Mouse (Mus musculus) adrenal gland, postnatal 14 days (tissue): ENCODE data around the gene Leng8. TPM values are rescaled to one million over a fixed set of nuclear protein-coding genes. Genes with fewer than 3 reads are reported as not detected.
"Not testable (repeated sequence)": the region's sequence is repeated elsewhere in the genome, so short reads cannot be mapped to it uniquely, and the experiment has no call there.

ENCODE experiments used
- DNase-seq: peaks from one replicate; pipeline ENCODE4 v3.0.0; 2021; ENCODE audit warnings: mixed read lengths
- total RNA-seq: library from RNA; stranded (reverse); gene quantifications from 2 replicates; pipeline ENCODE4 v1.2.3, GENCODE M21; 2021

Leng8 gene
- total RNA-seq, 1 experiment from 2014 or later = 97.9 TPM

DNA sequence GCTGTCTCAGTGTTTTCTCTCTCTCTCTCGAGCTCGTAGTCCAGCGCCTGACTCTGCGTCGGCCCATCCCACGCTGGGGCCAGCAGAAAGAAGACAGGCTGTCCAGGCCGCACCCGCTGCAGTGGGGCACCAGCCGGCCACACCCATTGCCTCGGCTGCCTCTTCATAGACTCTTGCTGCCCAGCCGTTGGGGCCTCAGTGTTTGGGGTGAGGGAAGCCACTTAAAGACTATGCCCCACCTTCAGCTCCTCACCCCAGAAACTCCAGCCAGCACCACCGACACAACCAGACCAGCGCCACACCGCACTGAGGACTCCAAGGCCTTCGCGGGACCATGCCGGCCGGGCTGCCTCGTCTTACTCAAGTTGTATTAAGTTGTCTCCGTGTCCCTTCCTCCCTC is 10.5 kb downstream of the Leng8 start:
- no peak for DNase-seq

DNA sequence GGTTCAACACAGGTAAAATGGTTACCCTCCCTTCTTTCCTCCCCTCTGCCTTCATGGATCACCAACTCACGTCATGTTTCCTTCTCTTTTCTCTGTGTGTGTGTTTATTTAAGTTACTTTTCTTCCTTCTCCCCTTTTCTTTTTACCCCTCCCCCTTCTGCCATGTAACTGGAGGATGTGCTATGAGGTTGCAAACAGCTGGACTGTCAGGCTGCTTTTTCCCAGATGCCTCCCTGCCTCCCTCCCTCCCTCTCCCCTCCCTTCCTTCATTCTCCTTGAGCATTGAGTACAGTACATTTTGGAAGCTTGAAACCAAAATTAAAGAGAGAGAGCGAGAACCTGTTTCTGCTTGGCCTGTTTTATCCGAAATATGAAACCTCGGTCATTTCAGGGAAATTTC is 11.0 kb downstream of the Leng8 start:
- no peak for DNase-seq

DNA sequence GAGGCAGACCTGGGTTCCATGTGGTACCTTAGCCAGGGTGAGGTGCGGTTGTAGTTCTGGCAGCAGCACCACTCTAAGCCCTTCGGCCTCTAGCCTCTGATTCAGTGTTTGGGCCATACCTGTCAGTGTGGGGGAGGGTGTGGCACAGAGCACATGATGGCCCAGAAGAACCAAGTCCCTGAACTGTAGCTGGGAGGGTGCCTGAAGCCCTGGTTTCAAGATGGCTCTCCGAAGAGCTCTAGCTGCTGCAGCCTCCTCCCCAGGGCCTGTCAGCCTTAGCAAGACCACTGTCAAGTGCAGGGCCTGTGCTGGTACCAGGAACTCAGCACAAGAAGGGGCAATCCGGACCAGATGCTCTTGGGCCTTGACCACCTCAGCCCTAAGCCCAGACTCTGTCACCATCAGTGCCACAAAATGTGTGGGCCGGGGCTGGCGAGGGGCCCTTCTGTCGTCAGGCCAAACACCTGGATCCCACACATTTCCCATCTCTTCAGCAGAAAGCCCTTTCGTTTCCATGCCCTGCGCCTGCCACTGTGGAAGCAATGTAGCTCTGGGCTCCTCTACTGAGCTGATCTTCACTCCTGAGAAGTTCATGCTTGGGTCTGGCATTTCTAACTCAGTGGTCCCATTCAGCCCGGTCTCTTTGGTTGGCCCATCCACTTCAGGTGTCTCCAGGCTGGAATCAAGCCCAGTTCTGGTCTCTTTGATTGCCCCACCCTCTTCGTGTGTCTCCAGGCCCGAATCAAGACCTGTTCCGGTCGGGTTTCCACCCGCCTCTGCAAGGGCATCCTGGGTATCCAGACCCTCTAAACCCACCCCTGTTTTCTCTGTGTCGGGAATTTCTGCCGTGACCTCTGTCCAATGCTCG is 11.7 kb downstream of the Leng8 start:
- no peak for DNase-seq

DNA sequence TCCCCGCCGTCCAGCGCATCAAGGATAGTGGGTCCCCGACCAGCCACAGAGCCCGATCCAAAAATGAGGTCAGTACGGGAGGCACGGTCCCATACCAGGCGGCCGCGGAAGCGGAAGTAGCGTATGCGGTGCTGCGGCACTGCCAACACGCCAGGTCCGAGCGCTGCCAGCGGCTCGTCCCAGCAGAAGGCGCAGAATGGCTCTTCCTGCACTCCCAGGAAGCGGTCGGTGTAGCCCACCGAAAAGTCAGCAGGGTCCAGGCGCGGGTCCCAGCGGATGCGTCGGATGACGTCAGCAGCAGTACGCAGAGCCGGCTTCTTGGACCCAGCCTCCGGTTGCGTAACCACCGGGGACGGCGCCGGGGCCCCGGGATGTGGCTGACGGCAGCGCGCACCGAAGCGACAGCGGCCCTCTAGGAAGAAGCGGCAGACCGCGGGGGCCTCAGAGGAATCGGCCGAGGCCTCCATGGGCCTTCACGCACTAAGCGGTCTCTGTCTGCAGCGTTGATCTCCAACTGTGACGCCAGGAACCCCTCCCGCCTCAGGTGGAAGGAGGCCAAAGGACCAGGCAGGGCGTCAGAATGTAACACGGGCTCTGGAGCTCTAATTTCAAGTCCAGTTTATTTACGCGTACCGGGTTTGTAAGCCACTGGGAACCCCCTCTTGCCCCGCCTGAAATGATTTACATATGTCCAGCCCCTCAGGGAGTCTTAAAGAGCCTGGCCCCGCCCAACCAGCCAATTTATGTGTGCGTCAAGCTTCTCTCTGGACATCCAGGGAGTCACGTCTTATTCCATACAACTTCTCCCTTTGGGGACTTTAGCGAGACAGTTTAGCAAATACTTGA is 12.6 kb downstream of the Leng8 start:
- peak; percentile 88 for DNase-seq

DNA sequence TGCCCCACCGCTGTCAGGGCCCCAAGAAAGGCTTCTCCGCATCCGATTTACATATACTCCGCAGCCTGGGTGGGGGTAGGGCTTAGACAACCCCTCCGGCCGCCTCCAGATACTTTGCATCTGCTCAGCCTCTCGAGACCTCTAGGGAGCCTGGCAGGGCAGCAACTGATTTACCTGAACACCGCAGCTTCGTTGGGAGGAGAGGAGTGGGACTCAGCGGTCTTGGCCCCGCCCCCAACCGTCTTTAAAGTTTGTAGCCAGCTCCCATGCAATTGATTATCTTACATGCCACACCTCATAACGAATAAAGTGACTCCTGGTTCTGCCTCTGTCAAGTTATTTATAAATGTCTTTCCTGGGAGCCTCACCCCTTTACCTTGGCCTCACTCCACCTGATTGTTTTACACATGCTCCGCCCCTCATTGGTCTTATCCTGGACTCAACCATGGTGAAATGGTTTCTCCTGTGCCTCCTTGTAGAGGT is 13.3 kb downstream of the Leng8 start, which contains the start of gene Leng9:
Leng9 (minus strand) TSS at position 316 of the 483 bp plus-strand sequence.
- peak; percentile 58 for DNase-seq

DNA sequence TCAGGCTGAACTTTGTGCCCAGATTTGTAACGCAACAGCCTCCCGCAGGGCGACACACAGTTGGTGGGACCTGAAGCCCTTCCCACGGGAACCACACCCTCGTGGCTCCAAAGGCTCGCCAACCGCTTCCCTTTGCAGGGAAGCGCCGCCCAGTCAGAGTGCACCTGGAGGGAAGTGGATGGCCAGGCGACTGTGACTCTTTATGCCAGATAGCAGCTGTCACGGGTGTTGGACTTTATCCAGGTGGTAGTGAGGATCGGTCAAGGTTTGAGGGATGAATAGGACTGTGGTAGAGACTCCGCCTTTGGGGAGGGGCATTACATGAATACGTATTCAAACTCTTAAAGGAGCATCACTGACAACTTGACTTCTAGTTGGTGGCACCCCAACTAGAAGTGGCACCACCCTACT is 14.0 kb downstream of the Leng8 start:
- DNase-seq = peak; percentile 84

DNA sequence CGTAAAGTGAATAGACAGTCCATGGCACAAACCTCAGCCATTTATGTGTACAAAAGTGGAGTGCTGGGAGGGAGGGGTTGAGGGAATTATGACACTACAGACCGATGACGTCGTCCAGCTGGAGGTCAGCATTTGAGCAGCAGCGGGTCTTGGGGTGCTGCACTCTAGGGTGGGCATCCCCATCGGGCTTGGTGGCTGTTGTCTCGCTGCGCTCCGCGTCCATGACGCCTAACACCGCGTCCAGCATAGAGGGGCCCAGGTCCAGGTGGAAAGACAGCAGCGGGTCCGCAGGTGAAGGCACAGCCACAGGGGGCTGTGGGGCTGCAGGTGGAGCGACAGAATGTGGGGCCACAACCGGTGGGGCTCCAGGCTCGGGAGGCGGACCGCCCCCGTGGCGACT is 14.4 kb downstream of the Leng8 start:
- DNase-seq = no peak

DNA sequence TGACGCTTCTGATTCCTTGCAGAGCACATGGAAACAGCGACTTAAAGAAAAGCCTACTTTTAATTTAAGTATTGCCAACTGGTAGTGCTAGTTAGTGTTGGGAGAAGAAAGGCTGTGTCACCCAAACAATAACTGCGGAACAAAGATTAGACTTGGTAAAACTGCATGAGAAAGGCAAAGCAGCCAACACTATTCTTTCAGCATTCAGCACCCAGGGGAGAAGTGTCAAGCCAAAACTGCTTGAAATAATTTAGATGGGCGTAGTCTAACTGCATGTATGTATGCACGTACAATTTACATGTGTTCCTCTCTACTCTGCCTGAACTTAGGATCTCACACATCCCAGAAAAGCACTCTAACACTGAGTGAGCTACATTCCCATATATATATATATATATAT is 17.5 kb downstream of the Leng8 start:
- no peak for DNase-seq

DNA sequence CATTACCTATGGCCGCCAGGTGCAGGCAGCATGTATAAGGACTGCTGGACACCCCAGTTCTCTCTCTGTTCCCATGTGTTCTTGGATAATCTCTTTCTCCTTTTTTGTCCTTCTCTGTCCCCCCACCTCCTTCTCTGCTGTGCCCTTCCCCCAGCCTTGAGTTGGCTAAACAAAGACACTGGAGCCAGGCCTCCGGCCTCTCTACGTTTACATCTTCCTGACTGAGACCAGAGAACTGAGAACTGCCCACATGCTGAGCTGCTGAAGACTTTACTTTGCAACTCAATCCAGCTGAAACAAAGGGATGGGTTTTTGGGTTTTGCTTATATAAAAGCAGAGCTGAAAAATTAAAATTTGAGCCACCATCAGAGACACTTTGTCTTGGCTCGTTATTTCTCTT is 18.1 kb downstream of the Leng8 start:
- DNase-seq = no peak

DNA sequence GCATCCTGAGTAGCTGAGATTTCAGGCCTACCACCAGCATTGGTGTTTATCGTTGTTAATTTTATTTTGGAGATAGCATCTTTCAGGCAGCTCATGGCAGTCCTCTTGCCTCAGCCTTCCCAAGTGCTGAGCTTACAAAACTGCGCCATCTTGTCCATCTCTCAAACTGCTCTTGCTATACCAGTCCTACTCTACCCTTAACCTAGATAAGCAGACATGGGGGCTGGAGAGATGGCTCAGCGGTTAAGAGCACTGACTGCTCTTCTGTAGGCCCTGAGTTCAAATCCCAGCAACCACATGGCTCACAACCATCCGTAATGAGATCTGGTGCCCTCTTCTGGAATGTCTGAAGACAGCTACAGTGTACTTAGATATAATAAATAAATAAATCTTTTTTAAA is 24.8 kb downstream of the Leng8 start:
- not testable (repeated sequence) for DNase-seq

DNA sequence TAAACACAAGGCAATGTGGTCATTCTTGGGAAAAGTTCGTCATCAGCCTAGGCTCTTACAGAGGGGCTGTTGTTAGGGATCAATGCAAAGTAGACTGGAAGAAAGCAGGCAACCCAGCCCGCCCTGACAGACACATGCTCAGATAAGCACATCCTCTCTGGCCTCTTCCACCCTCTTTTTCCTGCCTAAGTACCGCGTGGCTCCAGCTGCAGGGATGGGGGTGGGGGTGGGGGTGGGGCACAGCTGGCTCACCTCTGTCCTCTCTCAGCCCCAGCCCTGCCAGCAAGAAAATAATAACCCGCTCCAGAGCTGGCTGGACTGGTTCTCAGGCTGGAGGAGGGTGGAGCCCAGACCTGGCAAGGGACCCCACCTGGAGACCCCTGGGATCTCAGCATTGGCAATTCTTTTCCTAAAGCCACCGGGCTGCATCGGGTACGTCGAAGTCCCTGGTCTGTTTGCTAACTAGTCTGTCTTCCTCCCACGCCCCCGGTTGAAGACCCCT is 26.8 kb downstream of the Leng8 start:
- DNase-seq = no peak

DNA sequence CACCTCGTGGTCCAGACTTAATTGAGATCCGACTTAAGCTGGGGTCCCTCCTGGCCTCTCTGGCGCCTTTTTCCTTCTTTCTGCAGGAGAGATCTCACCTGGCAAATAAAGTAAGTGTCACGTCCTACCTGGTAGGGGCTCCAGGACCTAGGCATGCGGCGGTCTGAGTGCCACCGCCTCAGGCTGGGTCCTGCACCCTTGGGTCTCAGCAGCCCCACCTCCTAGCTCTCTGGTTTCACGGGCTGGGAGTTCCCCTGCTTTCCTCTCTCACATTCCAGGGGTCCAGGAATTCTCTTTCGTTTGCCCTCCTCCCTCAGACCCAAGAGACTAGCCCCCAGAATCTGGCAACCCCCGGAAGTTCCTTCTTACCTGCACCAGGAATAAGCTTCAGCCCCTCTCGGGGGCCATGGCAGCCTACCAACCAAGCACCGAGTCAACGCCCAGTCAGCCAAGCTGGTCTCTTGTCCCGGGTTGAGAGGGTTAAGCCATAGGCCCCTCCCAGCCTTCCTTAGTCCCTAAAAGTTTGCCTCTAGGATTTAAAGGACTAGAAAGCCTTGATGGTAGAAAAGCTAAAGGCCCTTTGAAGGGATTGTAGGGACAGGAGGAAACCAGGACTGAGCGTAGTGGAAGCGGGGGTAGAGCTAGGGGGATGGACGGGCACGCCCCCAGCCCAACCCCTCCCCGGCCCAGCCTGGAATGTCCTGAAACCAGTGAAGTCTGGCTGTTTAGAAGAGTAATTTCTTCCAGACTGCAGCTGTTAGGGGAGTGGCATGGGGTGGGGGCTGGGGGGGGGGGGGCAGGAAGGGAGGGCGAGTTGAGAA is 27.5 kb downstream of the Leng8 start, which contains the start of gene Cdc42ep5:
Cdc42ep5 (minus strand) TSS at position 771 of the 821 bp plus-strand sequence.
- peak; percentile 77 for DNase-seq

DNA sequence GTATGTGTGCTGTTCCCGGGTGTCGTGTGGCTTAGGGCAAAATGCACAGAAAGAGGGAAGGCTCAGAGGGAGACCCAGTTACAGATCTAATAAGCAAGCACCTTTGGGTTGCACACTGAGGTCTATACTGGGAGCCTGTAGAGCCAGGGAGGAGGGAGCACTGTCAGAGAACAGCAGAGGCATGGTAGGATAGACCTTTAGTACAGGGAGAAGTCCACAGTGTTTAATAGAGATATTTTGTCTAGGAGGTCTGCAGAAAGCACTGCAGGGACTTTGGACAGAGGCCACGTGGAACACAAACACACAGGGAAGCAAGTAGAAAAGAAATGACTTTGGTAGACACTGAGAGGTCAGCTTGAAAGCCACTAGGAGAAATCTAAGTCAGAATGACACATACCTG is 28.4 kb downstream of the Leng8 start:
- DNase-seq = no peak

DNA sequence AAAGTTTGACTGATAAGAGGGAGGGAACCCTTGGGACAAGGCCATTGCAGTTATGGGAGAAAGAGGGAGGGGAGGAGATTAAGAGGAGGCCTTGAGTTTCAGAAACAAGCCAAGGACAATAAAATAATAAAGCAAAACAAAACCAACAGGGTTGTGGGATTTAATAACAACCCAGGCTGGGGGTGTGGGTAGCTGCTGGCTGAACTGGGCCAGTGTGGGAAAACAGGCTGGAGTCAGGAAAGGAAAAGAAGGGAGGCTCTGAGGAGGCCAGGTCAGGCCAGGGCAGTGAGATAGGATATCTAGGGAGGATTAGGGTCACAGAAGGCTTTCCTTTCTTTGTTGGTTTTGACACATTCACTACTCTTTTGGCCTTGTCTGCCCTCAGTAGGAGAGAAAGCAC is 30.3 kb downstream of the Leng8 start:
- DNase-seq = peak; percentile 27

DNA sequence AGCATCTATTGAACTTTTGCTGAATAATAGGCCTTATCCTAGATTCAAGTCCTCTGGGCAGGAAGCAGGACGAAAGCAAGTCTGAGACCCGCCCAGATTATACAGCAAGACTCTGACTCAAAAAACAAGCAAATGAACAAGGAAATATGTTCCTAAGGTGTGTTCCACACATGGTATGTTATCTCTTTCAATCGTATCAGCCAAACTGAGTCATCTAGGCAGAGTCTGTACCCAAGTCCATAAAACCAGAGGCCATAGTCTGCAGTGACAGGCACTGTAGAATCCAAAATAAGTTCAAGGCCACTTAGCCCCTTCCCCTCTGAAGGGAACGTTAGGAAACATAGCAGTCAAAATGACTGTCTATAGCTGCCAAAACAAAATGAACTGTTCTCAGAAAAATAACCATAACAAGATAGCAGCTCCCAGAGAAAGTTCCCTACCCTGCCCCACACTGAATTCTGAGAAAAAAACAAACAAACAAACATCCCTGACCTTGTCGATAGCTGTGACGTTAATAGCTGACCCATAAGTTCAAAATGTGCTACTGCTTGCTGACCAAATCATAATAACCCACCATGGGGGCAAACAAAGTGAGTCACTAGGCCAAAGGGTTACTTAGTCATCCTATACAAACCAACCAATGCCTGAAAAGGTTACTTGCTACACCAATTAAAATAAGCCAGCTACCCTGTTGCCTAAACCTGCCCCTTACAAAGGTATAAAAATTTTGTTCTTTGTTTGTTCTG is 33.5 kb downstream of the Leng8 start:
- no peak for DNase-seq

DNA sequence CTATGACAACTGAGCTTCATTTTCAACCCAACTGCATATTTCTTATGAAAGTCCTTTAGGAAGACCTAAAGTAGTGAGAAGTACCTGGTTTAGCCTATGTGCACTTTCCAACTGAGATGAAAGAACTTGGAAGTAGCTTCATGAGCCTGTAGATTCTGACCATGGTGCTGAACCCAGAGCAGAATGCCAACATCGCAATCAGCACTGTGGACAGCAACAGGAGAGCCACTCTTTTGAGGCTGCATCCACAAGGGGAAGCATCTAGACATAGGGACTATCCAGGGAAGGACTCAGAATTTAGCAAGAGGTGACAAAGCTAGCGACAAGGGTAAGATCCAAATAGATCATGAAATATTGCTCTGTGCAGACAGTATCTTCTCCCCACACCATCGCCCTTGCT is 41.6 kb downstream of the Leng8 start:
- DNase-seq = peak; percentile 81

Other genes starting within 250 kb of the Leng8 start
- gene Gm14548, start 238.9 kb upstream of the Leng8 start, total RNA-seq = 0.49 TPM in 1 of 2 replicates, not detected in the other
- gene Lilra6, start 221.5 kb upstream of the Leng8 start, total RNA-seq = 0.33 and 0.60 TPM in 2 replicates
- 0.59 and 1.8 TPM in 2 replicates for gene Lair1, start 73.8 kb upstream of the Leng8 start, total RNA-seq
- 5.2 and 5.6 TPM in 2 replicates for gene Ttyh1, start 17.6 kb upstream of the Leng8 start, total RNA-seq
- gene Leng9, start 13.3 kb downstream of the Leng8 start, total RNA-seq = 8.7 and 11.8 TPM in 2 replicates
- 27.8 and 29.7 TPM in 2 replicates for gene Cdc42ep5, start 27.8 kb downstream of the Leng8 start, total RNA-seq
- 0.45 and 0.56 TPM in 2 replicates for gene Lilra5, start 100.7 kb downstream of the Leng8 start, total RNA-seq
- 0.49 TPM in 1 of 2 replicates, not detected in the other for gene Ncr1, start 200.7 kb downstream of the Leng8 start, total RNA-seq